Mouse (Mus musculus): ENCODE measurements around the gene Cherp.

- TF ChIP-seq POLR2A (IDR thresholded peaks at IDR 0.05; ENCODE audit: borderline replicate concordance, extremely low read depth, low read depth, low read length) (no peak), CTCF (IDR thresholded peaks at IDR 0.05; ENCODE audit: insufficient read depth, low read length) (no peak)
Observed at GRCm38 (mm10) chr8:72455317-72455716, 19.7 kb downstream of the Cherp start.
